Mouse (Mus musculus) testis, adult 2 months (tissue): ENCODE results near the gene Cmbl.

ENCODE experiments used
- CTCF ChIP-seq: fragments of 200-500 bp; IDR thresholded peaks from 2 replicates; pipeline ENCODE4 v1.5.1; 2012; ENCODE audit warnings: low read depth, mild to moderate bottlenecking, inconsistent platforms, low read length, moderate library complexity; ENCODE audit not compliant: control insufficient read depth, insufficient read depth, insufficient replicate concordance
- POLR2A ChIP-seq: fragments of 200-500 bp; IDR thresholded peaks from 2 replicates; pipeline ENCODE4 v1.6.1; 2012; ENCODE audit warnings: low read depth, mild to moderate bottlenecking, inconsistent platforms, low read length, moderate library complexity; ENCODE audit not compliant: control insufficient read depth

- no peak for TF ChIP-seq POLR2A
- TF ChIP-seq CTCF = no peak
These were observed 46.8 kb downstream of the Cmbl start for GRCm38 (mm10) chr15:31611976-31612375.
